Mouse (Mus musculus) heart, embryonic 16.5 days (tissue): ENCODE data around the gene Serpinb6b. TPM values are rescaled to one million over a fixed set of nuclear protein-coding genes. Genes with fewer than 3 reads are reported as not detected.
"Not testable (repeated sequence)": the region's sequence is repeated elsewhere in the genome, so short reads cannot be mapped to it uniquely, and the experiment has no call there.

Experiments used
- ATAC-seq: fragments of 200-750 bp; cut with Nextera tagmentation; replicated peaks from 2 replicates; pipeline ENCODE4 v1.8.0; 2017; ENCODE audit warnings: moderate number of reproducible peaks; ENCODE audit not compliant: insufficient read depth, low FRiP score; ENCODE audit errors: extremely low read depth
- H3K27ac ChIP-seq: fragments of 300-500 bp; sonication (generic); 2 replicates; pipeline ENCODE4 v1.5.1; 2014; ENCODE audit warnings: mild to moderate bottlenecking, low read length, control low read depth, moderate library complexity
- H3K27me3 ChIP-seq: fragments of 300-500 bp; sonication (generic); 2 replicates; pipeline ENCODE4 v1.6.1; 2014; ENCODE audit warnings: low read length, mixed read lengths; ENCODE audit not compliant: control insufficient read depth, insufficient read depth
- H3K36me3 ChIP-seq: fragments of 300-500 bp; sonication (generic); 2 replicates; pipeline ENCODE4 v1.6.1; 2014; ENCODE audit not compliant: control insufficient read depth, insufficient read depth
- H3K4me1 ChIP-seq: fragments of 300-500 bp; sonication (generic); 2 replicates; pipeline ENCODE4 v1.6.1; 2014; ENCODE audit warnings: low read length, mixed read lengths; ENCODE audit not compliant: control insufficient read depth, insufficient read depth
- H3K4me2 ChIP-seq: fragments of 300-500 bp; sonication (generic); 2 replicates; pipeline ENCODE4 v1.6.1; 2014; ENCODE audit warnings: low read depth, mild to moderate bottlenecking, control low read depth, low read length
- H3K4me3 ChIP-seq: fragments of 300-500 bp; sonication (generic); 2 replicates; pipeline ENCODE4 v1.5.1; 2014; ENCODE audit warnings: mild to moderate bottlenecking, control low read depth, low read length
- H3K9ac ChIP-seq: fragments of 300-500 bp; sonication (generic); 2 replicates; pipeline ENCODE4 v1.6.1; 2014; ENCODE audit warnings: low read length, control low read depth
- H3K9me3 ChIP-seq: fragments of 300-500 bp; sonication (generic); replicated peaks from 2 replicates; pipeline ENCODE4 v1.6.1; 2016; ENCODE audit warnings: low read length; ENCODE audit not compliant: control insufficient read depth
- WGBS: fragments of 180-500 bp; shearing (Covaris S2); extraction: QIAGEN DNeasy Blood & Tissue Kit; methylation state at CpG from one replicate; pipeline ENCODE4 v1.1.7; 2014; 5-methylcytosine and 5-hydroxymethylcytosine counted together
- polyA plus RNA-seq: library from polyadenylated mRNA; unstranded; fragments of >200 nt; fragmentation: Nextera tagmentation; extraction: Ambion mirVana; gene quantifications from 2 replicates; pipeline ENCODE4 v1.2.1, GENCODE M21; 2015

The Serpinb6b gene
- 22.4 and 26.8 TPM in 2 replicates for polyA plus RNA-seq

GRCm38 (mm10) chr13:32964989-32965811 is at the start of gene Serpinb6b:
TSS of gene Serpinb6b (plus strand) at chr13:32965209.
- no peaks in the 10 kb centered on the region for H3K9me3 ChIP-seq
- peak within 1 kb of the TSS; percentile 57 for H3K4me3 ChIP-seq
- peaks cover 2% of the 10 kb centered on the region; the same call in 1 of the 2 replicates for H3K36me3 ChIP-seq
- H3K4me2 ChIP-seq: peak within 1 kb of the TSS; percentile 79
- 30% methylated on average over 15 of the region's 16 CpGs for WGBS
- H3K4me1 ChIP-seq: peaks cover 27% of the 10 kb centered on the region
- ATAC-seq: peak; percentile 53
- H3K27me3 ChIP-seq: no peaks in the 10 kb centered on the region
- H3K9ac ChIP-seq: peak within 1 kb of the TSS; percentile 76
- H3K27ac ChIP-seq: peak within 1 kb of the TSS; percentile 79

GRCm38 (mm10) chr13:32922622-32923021 is 42.4 kb upstream of the Serpinb6b start:
- ATAC-seq: peak; percentile 89
- H3K27me3 ChIP-seq: no peaks in the 10 kb centered on the region
- H3K9ac ChIP-seq: peak overlapping the region; percentile 52; the same call in 1 of the 2 replicates
- no peak overlapping the region for H3K4me3 ChIP-seq
- H3K36me3 ChIP-seq: no peaks in the 10 kb centered on the region
- H3K4me1 ChIP-seq: peaks cover 37% of the 10 kb centered on the region
- H3K4me2 ChIP-seq: peak overlapping the region; percentile 42; the same call in 1 of the 2 replicates
- H3K9me3 ChIP-seq: no peaks in the 10 kb centered on the region
- peak overlapping the region; percentile 89 for H3K27ac ChIP-seq

GRCm38 (mm10) chr13:32924578-32925360 is 40.2 kb upstream of the Serpinb6b start:
- Histone ChIP-seq H3K27ac (peak overlapping the region; percentile 76), H3K4me1 (peaks cover 39% of the 10 kb centered on the region), H3K4me2 (peak overlapping the region; percentile 30), H3K9ac (peak overlapping the region; percentile 58), H3K4me3 (no peak overlapping the region), H3K27me3 (no peaks in the 10 kb centered on the region), H3K9me3 (no peaks in the 10 kb centered on the region), H3K36me3 (no peaks in the 10 kb centered on the region)
- ATAC-seq: peak; percentile 71
- 25% methylated on average over 7 of the region's 7 CpGs for WGBS

GRCm38 (mm10) chr13:32926661-32927060 is 38.3 kb upstream of the Serpinb6b start:
- Histone ChIP-seq H3K4me1 (peaks cover 39% of the 10 kb centered on the region), H3K27ac (peak overlapping the region; percentile 44)
- WGBS: 30% methylated on average over 2 of the region's 2 CpGs

DNA sequence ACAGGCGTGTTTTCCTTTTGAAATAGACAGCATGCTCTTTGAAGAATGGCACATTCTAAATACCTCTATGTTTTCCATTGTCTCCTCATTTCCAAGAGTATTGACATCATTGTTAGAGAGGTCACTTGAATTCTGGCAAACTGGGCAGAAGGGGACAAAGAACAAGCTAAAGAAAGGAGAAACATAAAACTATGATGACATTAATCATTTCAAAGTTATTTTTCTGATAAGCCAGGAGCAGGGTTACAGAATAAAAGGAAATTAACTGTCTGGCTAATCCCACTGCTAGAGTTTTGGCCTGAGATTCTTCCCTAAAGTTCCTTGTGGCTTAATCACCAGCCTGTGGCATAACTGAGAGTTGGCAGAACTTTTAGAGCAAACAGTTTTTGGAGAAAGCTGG is 37.8 kb upstream of the Serpinb6b start:
- Histone ChIP-seq H3K4me1 (peaks cover 35% of the 10 kb centered on the region), H3K36me3 (no peaks in the 10 kb centered on the region), H3K4me2 (no peak overlapping the region), H3K27ac (peak overlapping the region; percentile 51), H3K9ac (no peak overlapping the region), H3K27me3 (no peaks in the 10 kb centered on the region), H3K9me3 (no peaks in the 10 kb centered on the region), H3K4me3 (no peak overlapping the region)
- ATAC-seq: no peak
- WGBS: 44% methylated on average over 1 of the region's 1 CpGs

More at GRCm38 (mm10) chr13:32926661-32927060, 38.3 kb upstream of the Serpinb6b start:
- no peaks in the 10 kb centered on the region for H3K27me3 ChIP-seq
- no peak overlapping the region for H3K4me2 ChIP-seq
- no peak for ATAC-seq
- no peak overlapping the region for H3K4me3 ChIP-seq
- no peaks in the 10 kb centered on the region for H3K9me3 ChIP-seq
- H3K36me3 ChIP-seq: no peaks in the 10 kb centered on the region
- H3K9ac ChIP-seq: no peak overlapping the region

DNA sequence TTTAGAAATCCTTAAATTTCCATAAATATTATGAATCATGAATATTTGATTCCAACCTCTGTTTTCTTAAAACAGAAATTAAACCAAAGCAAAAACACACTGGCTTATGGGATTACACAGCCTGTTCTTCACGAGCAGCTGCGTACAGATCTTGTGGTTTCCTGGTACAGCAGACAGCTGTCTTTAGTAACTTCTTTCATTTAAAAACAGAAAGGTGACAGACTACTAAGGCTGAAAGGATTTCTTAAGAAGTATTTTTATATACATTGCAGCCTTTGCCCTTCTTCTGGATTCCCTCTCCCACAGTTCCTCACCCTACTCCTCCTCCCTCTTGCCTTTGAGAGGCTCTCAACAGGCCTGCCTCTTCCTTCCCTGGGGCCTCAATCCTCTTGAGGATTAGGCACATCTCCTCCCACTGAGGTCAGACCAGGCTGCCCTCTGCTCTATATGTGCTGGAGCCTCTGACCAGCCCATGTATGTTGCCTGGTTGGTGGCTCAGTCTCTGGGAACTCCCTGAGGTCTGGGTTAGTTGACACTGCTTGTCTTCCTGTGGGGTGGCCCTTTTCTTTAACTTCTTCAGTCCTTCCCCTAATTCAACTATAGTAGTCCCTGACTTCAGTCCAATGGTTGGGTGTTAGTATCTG is 35.8 kb upstream of the Serpinb6b start:
- Histone ChIP-seq H3K36me3 (no peaks in the 10 kb centered on the region), H3K9ac (no peak overlapping the region), H3K27ac (peak overlapping the region; percentile 23; the same call in 1 of the 2 replicates), H3K4me1 (peaks cover 23% of the 10 kb centered on the region), H3K4me3 (no peak overlapping the region), H3K27me3 (no peaks in the 10 kb centered on the region), H3K4me2 (no peak overlapping the region), H3K9me3 (no peaks in the 10 kb centered on the region)
- ATAC-seq: peak; percentile 21; the same call in 1 of the 2 replicates
- WGBS: 75% methylated on average over 2 of the region's 2 CpGs

DNA sequence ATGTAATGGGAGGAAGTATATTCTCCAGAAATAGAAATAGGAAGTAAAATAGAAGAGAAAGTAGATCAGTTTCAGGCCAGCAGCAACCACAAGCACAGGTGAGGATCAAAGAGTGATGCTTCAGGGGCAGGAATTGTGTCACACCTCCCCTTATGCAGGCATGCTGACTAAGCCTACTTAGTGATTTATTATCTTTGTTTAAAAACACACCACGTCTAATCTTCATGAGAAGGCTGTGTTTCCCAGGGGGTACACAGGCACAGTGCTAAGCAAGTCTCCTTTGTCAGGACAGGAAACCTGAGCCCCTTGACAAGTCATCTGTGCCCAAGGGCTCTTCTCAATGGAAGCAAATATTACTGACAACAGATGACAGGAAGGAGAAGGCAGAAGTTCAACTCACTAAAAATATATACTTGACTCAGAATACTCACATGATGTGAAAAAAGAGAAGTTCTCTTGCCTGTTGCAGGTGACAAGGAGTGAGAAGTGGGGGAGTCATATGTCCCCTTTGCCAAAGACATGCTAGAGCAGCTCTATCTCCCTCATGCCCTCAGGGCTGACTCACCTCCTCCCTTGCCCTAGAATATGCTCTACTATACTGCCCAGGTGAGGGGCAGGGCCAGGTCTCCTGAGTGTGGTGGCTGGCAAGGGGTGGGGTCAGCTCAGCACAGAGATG is 30.2 kb upstream of the Serpinb6b start:
- WGBS: 11% methylated on average over 1 of the region's 1 CpGs

DNA sequence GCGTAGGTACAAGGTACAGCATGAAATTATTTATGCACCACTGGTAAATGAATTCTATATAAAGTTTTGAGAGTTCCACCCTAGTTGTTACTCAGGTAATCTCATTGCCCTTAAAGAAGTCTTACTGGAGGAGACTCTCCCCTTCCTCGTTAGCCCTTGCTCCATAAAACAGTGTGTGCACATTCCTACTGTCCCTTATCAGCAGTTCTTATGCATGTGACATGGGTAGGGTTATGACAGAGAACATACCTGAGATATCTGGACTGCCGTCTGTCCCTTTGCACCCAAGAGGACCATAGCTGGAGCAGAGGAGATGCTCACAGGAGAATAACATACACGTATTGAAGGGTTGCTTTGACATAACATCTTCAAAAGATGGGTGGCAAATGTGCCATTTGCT is 26.7 kb upstream of the Serpinb6b start:
- not testable (repeated sequence) for H3K4me3 ChIP-seq, H3K27me3 ChIP-seq, H3K9ac ChIP-seq, H3K27ac ChIP-seq, H3K36me3 ChIP-seq, H3K4me1 ChIP-seq, ATAC-seq, H3K9me3 ChIP-seq, H3K4me2 ChIP-seq
- WGBS: 56% methylated on average over 4 of the region's 4 CpGs

More for the DNA sequence above, 30.2 kb upstream of the Serpinb6b start:
- no peaks in the 10 kb centered on the region for H3K36me3 ChIP-seq
- no peak overlapping the region for H3K4me2 ChIP-seq
- peaks cover 5% of the 10 kb centered on the region for H3K4me1 ChIP-seq
- H3K9ac ChIP-seq: no peak overlapping the region
- ATAC-seq: no peak
- H3K9me3 ChIP-seq: no peaks in the 10 kb centered on the region
- H3K27me3 ChIP-seq: no peaks in the 10 kb centered on the region
- H3K27ac ChIP-seq: no peak overlapping the region
- no peak overlapping the region for H3K4me3 ChIP-seq
